Mouse (Mus musculus): Measurements from ENCODE around the gene Hnrnpf. TPM values are rescaled to one million over a fixed set of nuclear protein-coding genes. Genes with fewer than 3 reads are reported as not detected.
"Not testable (repeated sequence)": the region's sequence is repeated elsewhere in the genome, so short reads cannot be mapped to it uniquely, and the experiment has no call there.

Gene Hnrnpf
- 285 and 328 TPM in 2 replicates for polyA plus RNA-seq (2012; rRNA removed)

DNA sequence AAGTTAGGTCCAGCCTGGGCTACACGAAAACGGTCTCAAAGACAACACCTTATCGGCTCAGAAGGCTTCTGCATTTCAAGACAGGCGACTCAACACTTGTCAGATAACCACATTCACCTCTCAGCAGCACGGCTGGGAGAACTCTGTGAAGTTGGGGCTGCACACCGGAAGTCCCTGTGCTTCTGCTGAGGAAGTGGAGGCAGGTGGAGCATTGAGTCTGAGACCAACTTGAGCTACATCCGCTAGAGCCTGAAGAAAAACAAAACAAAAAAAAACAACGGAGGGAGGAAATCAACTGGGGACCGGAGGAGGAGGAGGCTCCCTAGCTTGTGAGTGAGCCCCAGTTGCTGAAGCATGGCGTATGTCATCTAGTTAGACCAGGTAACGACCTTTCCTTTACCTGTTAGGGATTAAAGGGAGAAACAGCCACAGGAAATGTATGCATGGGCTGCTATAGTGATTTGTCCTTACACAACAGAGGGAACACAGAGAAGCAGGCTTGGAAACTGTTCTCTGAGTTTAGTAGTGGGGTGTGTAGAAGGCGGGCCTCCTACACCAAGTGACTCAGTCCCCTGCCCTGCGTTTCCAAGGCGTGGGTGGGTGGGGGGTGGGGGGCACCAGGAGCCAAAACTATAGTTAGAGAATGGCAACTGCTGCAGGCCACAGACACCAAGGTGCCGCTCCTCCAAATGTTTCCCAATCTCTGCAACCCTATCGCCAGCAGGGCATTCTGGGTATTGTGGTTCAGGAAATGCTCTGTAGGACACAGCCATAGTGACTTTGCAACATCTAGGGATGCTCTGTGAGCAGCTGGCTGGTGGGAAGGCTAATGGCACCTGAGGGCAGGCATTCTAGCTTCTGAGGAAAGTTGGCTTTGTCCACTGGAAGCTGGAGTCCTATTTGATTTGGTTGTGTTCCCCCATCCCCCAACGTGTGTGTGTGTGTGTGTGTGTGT is at the start of gene Hnrnpf:
Gene Hnrnpf (plus strand): TSS at position 199 of the 955 bp plus-strand sequence.
- no peak for DNase-seq (ENCODE audit: low spot score)

GRCm38 (mm10) chr6:117851747-117852146 is 48.4 kb upstream of the Hnrnpf start:
- no peak for DNase-seq (ENCODE audit: low spot score)

GRCm38 (mm10) chr6:117857990-117858389 is 42.1 kb upstream of the Hnrnpf start:
- DNase-seq (ENCODE audit: low spot score), result no peak

- no peak for DNase-seq (ENCODE audit: low spot score)
Observed at GRCm38 (mm10) chr6:117861848-117862247, 38.3 kb upstream of the Hnrnpf start, which contains the start of gene Zfp239. Gene Zfp239, plus strand, starts transcription at chr6:117862100.

GRCm38 (mm10) chr6:117862465-117862864 is 37.7 kb upstream of the Hnrnpf start:
- no peak for DNase-seq (ENCODE audit: low spot score)

GRCm38 (mm10) chr6:117862899-117863620 is 37.1 kb upstream of the Hnrnpf start:
- DNase-seq (ENCODE audit: low spot score), result no peak

- DNase-seq (ENCODE audit: low spot score), result no peak
Observed at GRCm38 (mm10) chr6:117863751-117864150, 36.4 kb upstream of the Hnrnpf start.

- DNase-seq (ENCODE audit: low spot score), result no peak
Observed at GRCm38 (mm10) chr6:117868187-117868586, 31.9 kb upstream of the Hnrnpf start.

GRCm38 (mm10) chr6:117871034-117871433 is 29.1 kb upstream of the Hnrnpf start:
- no peak for DNase-seq (ENCODE audit: low spot score)

GRCm38 (mm10) chr6:117873450-117873849 is 26.7 kb upstream of the Hnrnpf start:
- not testable (repeated sequence) for DNase-seq (ENCODE audit: low spot score)

DNA sequence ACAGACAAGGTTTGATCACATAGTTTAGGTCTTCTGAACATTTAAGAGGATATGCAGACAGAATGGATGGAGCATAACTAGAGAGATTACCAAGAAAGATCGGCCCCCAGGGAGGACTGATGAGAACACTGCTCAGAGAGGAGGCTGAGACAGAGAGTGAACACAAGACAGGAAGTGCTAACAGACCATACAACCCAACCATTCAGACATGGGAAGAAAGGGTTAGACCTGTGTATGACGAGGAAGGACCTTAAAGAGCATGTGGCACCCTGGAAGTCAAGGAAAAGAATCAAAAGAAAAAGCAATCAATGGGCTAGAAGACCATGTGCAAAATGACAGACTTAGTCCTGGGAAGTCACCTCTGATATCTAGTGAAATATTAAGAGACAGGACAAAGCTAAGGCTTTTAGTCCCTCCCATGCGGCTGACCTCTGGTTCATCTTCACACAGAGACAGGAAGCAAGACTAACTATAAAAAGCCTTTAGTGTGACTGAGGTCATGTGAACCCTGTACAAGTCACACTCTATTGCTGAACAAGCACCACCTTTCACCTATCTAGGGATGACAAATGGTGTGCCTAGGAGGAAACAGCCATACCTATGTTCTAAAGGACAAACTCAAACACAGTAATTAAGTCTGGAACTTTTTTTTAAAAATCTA is 25.4 kb upstream of the Hnrnpf start:
- DNase-seq (ENCODE audit: low spot score), result no peak

DNA sequence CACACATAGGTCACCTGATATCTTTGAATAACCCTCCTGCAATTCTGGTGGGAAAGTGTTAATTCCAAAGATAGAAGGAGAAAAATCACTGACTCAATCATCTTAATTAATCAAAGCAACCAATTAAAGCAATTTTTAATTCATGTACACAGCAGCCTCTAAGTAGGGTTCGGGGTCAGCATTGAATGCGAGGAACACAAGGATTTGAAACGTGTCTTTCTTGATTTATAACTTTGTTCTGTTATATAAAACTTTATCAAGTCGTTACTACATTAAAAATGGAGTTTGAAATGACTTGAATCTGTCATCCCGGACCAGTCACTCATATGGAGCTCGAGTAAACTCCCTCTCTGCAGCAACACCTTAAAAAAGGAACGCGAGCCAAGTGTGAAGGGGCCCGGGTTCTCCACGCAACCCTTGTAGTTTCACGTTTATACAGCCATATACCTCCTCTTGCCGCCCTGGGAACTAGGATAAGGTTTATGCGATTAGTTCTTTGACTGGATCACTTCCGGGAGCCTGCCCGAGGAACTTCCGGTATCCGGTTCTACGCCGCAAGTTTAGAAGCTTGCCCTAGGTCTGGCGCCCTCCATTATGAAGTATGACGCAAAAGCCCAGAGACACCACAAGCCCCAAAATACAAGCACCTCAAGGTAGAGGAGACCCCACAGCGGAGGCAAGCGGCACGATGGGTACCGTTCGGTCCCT is 21.3 kb upstream of the Hnrnpf start:
- DNase-seq (ENCODE audit: low spot score), result no peak

- peak; percentile 100 for DNase-seq (ENCODE audit: low spot score)
Observed at GRCm38 (mm10) chr6:117879408-117880115, 20.6 kb upstream of the Hnrnpf start.

GRCm38 (mm10) chr6:117880394-117880838 is 19.7 kb upstream of the Hnrnpf start:
- DNase-seq (ENCODE audit: low spot score), result no peak

GRCm38 (mm10) chr6:117881229-117881628 is 18.9 kb upstream of the Hnrnpf start:
- no peak for DNase-seq (ENCODE audit: low spot score)

GRCm38 (mm10) chr6:117881997-117882396 is 18.1 kb upstream of the Hnrnpf start:
- DNase-seq (ENCODE audit: low spot score), result no peak

- DNase-seq (ENCODE audit: low spot score), result no peak
Observed at GRCm38 (mm10) chr6:117885943-117886342, 14.2 kb upstream of the Hnrnpf start.

GRCm38 (mm10) chr6:117888032-117888431 is 12.1 kb upstream of the Hnrnpf start:
- DNase-seq (ENCODE audit: low spot score), result no peak

DNA sequence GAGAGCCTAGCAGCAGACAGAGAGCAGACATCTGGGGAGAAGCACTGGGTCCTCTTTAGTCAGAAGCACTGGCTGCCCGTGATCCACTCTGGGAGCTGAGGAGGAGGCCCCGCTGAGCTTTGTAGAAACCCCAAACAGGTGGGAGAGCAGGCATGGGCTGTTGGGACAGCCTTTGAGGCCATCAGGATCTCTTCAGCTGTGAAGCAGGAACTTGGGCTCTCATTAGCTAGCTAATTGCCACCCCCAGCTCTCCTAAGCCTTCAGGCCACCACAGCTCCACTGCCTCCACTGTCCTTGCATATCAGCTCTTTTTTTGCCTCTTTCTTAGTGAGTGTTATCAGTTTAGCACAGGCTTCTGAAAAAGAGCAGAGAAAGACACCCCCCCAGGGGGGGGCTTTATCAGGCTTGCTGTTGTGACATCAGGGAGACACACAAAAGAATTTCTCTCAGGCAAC is 11.5 kb upstream of the Hnrnpf start:
- no peak for DNase-seq (ENCODE audit: low spot score)

DNA sequence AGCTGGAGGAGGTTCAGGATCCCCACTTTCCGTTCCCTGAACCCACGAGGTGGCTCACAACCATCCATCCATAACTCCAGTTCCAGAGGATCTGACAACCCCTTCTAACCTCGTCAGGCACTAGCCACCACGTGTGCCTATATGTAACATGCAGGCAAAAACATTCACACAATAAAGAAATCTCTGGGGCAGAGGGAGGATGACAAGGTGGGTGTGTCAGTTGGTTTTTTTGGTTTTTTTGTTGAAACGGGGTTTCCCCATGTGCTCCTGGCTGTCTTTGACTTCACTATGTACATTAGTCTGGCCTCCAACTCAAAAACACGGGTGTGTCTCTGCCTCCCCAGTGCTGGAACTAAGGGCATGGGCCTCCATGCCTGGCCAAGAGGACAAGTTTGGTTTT is 9.9 kb upstream of the Hnrnpf start:
- no peak for DNase-seq (ENCODE audit: low spot score)
